Mouse (Mus musculus) kidney, embryonic 14.5 days (tissue): Measurements from ENCODE around the gene Ppat. TPM values are rescaled to one million over a fixed set of nuclear protein-coding genes. Genes with fewer than 3 reads are reported as not detected.
A peak's percentile ranks its signal among the peaks of the same experiment; 100 is the strongest.

ENCODE experiments used
- ATAC-seq: fragments of 200-750 bp; cut with Nextera tagmentation; 2 replicates; pipeline ENCODE4 v1.8.0; 2017; ENCODE audit warnings: moderate number of reproducible peaks, mild to moderate bottlenecking, moderate TSS enrichment, moderate library complexity; ENCODE audit not compliant: low FRiP score, low TSS enrichment
- H3K27ac ChIP-seq: fragments of 300-500 bp; sonication (generic); 2 replicates; pipeline ENCODE4 v1.5.1; 2014; ENCODE audit warnings: low read depth, mild to moderate bottlenecking, low read length, moderate library complexity, mixed read lengths
- H3K27me3 ChIP-seq: fragments of 300-500 bp; sonication (generic); 2 replicates; pipeline ENCODE4 v1.6.1; 2014; ENCODE audit warnings: mild to moderate bottlenecking, low read length; ENCODE audit not compliant: control insufficient read depth, insufficient read depth
- H3K36me3 ChIP-seq: fragments of 300-500 bp; sonication (generic); 2 replicates; pipeline ENCODE4 v1.6.1; 2014; ENCODE audit warnings: low read length, mixed read lengths; ENCODE audit not compliant: control insufficient read depth, insufficient read depth
- H3K4me1 ChIP-seq: fragments of 300-500 bp; sonication (generic); 2 replicates; pipeline ENCODE4 v1.6.1; 2014; ENCODE audit warnings: low read length, mixed read lengths; ENCODE audit not compliant: control insufficient read depth, insufficient read depth
- H3K4me2 ChIP-seq: fragments of 300-500 bp; sonication (generic); replicated peaks from 2 replicates; pipeline ENCODE4 v1.6.1; 2014; ENCODE audit warnings: low read depth, mild to moderate bottlenecking, low read length
- H3K4me3 ChIP-seq: fragments of 300-500 bp; sonication (generic); 2 replicates; pipeline ENCODE4 v1.5.1; 2014; ENCODE audit warnings: mild to moderate bottlenecking, low read length
- H3K9ac ChIP-seq: fragments of 300-500 bp; sonication (generic); 2 replicates; pipeline ENCODE4 v1.6.1; 2014; ENCODE audit warnings: low read depth, mild to moderate bottlenecking, low read length, moderate library complexity
- H3K9me3 ChIP-seq: fragments of 300-500 bp; sonication (generic); 2 replicates; pipeline ENCODE4 v1.6.1; 2016; ENCODE audit warnings: low read length; ENCODE audit not compliant: control insufficient read depth
- WGBS: fragments of 180-500 bp; shearing (Covaris S2); extraction: QIAGEN DNeasy Blood & Tissue Kit; methylation state at CpG from one replicate; pipeline ENCODE4 v1.1.7; 2014; 5-methylcytosine and 5-hydroxymethylcytosine counted together
- polyA plus RNA-seq: library from polyadenylated mRNA; unstranded; fragments of >200 nt; fragmentation: Nextera tagmentation; extraction: Ambion mirVana; gene quantifications from 2 replicates; pipeline ENCODE4 v1.2.1, GENCODE M21; 2014

The Ppat gene
- 34.9 and 51.7 TPM in 2 replicates for polyA plus RNA-seq

DNA sequence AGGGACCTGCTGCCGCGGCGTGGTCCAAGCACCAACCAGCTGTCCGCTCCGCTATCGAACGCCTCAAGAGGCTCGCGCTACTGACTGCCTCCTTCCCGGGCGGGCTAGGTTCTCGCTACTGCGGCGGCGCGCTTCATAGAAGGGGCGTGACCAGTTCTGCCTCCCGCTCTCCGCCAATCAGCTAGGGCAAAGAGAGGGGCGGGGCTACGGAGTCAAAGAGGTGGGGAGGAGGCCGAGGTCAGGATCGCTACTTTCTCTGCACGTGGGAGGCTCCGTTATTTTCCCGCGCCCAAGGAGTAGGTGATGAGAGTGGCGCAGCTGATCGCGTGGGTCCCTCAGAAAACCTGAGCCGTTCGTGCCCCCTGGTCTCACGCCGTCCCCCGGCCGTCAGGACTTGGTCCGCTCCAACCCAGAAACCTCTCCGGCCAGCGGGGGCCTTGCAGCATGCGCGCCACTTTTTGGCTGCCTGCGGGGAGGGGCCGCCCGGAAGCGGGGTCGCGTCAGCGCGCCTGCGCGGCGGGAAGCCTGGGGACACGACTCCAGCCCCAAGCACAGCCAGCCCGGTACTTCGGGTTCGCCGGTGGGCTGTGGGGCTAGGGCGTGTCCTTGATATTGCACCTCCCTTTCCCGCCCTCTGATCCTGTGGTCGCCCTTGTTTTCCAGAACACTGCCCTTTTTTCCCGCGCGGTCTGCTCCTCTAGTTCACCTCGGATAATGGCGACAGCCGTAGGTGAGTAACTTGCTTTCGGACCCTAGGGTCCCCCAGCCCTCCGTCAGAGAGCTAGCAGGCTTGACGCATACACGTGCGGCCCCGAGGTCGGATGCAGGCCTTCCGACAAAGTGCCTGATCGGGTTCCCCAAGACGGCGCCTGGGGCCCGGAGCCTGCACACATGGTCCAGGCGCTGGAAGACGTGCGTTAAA, at the start of gene Ppat, which contains the start of gene Paics:
Gene Ppat, minus strand, starts transcription at position 473 of the 922 bp plus-strand sequence.
Gene Paics, plus strand, starts transcription at position 202 of the 922 bp plus-strand sequence.
- peaks cover 14% of the 10 kb centered on the region; the same call in 1 of the 2 replicates for H3K36me3 ChIP-seq
- H3K27me3 ChIP-seq = no peaks in the 10 kb centered on the region
- ATAC-seq = peak; percentile 98
- under 1% methylated on average over 80 of the region's 81 CpGs for WGBS
- peak within 1 kb of the TSS; percentile 87 for H3K4me3 ChIP-seq
- H3K4me2 ChIP-seq = peak within 1 kb of the TSS; percentile 54
- H3K9me3 ChIP-seq = no peaks in the 10 kb centered on the region
- peak within 1 kb of the TSS; percentile 90 for H3K27ac ChIP-seq
- peaks cover 19% of the 10 kb centered on the region for H3K4me1 ChIP-seq
- H3K9ac ChIP-seq = peak within 1 kb of the TSS; percentile 85

GRCm38 (mm10) chr5:76998416-76998815, 47.0 kb upstream of the Ppat start:
- WGBS = 49% methylated on average over 5 of the region's 5 CpGs
- Histone ChIP-seq H3K4me2 (no peak overlapping the region), H3K27me3 (no peaks in the 10 kb centered on the region), H3K9ac (no peak overlapping the region), H3K9me3 (no peaks in the 10 kb centered on the region; the same call in 1 of the 2 replicates), H3K27ac (no peak overlapping the region), H3K4me3 (no peak overlapping the region), H3K36me3 (peaks cover 64% of the 10 kb centered on the region), H3K4me1 (no peaks in the 10 kb centered on the region)
- ATAC-seq = no peak

GRCm38 (mm10) chr5:76993174-76993814, 41.9 kb upstream of the Ppat start:
- Histone ChIP-seq H3K27ac (no peak overlapping the region), H3K4me3 (no peak overlapping the region), H3K27me3 (no peaks in the 10 kb centered on the region), H3K36me3 (peaks cover 87% of the 10 kb centered on the region), H3K4me2 (no peak overlapping the region), H3K4me1 (no peaks in the 10 kb centered on the region), H3K9me3 (no peaks in the 10 kb centered on the region), H3K9ac (no peak overlapping the region)
- 91% methylated on average over 5 of the region's 5 CpGs for WGBS
- no peak for ATAC-seq

DNA sequence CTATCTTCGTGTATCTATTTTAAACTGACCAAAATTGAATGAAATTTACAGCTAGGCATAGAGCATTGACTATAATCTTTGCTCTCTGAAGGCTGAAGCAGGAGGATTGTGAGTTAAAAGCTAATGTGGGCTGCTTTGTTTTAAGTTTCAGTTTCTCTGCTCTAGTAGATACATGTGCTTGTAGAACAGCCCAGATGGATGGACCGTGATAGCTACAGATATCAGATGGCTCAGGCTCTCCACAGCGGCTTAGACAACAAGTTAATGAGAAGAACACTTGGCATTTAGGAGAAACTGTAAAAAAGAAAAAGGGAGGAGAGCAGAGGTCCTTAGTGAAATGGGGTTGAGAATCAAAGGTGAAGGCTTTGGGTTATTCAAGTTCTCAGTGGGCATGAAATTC, 39.4 kb upstream of the Ppat start:
- H3K4me2 ChIP-seq = no peak overlapping the region
- H3K4me3 ChIP-seq = no peak overlapping the region
- H3K9me3 ChIP-seq = no peaks in the 10 kb centered on the region
- no peak for ATAC-seq
- H3K36me3 ChIP-seq = peaks cover 80% of the 10 kb centered on the region
- H3K27ac ChIP-seq = no peak overlapping the region
- no peaks in the 10 kb centered on the region for H3K4me1 ChIP-seq
- WGBS = 81% methylated on average over 3 of the region's 3 CpGs
- no peaks in the 10 kb centered on the region for H3K27me3 ChIP-seq
- no peak overlapping the region for H3K9ac ChIP-seq

DNA sequence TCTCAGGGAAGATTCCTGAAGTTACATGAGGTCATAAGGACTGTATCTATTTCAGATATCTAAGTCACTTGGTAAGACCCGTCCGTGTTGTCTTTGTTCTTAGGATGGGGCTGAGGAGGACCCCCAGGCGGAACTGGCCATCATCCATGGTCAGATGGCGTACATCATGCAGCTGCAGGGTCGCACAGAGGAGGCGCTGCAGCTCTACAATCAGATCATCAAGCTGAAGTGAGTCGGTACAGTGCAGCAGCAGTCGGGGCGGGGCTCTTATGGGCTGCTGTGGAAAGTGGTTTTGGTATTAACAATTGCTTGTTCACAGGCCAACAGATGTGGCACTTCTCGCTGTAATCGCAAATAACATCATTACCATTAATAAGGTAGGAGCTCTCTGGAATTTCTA, 32.6 kb upstream of the Ppat start:
- no peaks in the 10 kb centered on the region for H3K9me3 ChIP-seq
- WGBS = 96% methylated on average over 11 of the region's 11 CpGs
- no peak overlapping the region for H3K27ac ChIP-seq

GRCm38 (mm10) chr5:76975736-76976135, 24.4 kb upstream of the Ppat start:
- Histone ChIP-seq H3K36me3 (peaks cover 23% of the 10 kb centered on the region), H3K4me2 (peak overlapping the region; percentile 90), H3K4me1 (peaks cover 13% of the 10 kb centered on the region; the same call in 1 of the 2 replicates), H3K27me3 (no peaks in the 10 kb centered on the region), H3K9ac (peak overlapping the region; percentile 87; the same call in 1 of the 2 replicates), H3K4me3 (peak overlapping the region; percentile 90), H3K9me3 (no peaks in the 10 kb centered on the region), H3K27ac (no peak overlapping the region)
- no peak for ATAC-seq
- WGBS = 80% methylated on average over 8 of the region's 8 CpGs

More for the DNA sequence above, 32.6 kb upstream of the Ppat start:
- Histone ChIP-seq H3K4me3 (no peak overlapping the region), H3K27me3 (no peaks in the 10 kb centered on the region), H3K4me1 (no peaks in the 10 kb centered on the region), H3K36me3 (peaks cover 76% of the 10 kb centered on the region), H3K9ac (no peak overlapping the region), H3K4me2 (no peak overlapping the region)
- no peak for ATAC-seq

DNA sequence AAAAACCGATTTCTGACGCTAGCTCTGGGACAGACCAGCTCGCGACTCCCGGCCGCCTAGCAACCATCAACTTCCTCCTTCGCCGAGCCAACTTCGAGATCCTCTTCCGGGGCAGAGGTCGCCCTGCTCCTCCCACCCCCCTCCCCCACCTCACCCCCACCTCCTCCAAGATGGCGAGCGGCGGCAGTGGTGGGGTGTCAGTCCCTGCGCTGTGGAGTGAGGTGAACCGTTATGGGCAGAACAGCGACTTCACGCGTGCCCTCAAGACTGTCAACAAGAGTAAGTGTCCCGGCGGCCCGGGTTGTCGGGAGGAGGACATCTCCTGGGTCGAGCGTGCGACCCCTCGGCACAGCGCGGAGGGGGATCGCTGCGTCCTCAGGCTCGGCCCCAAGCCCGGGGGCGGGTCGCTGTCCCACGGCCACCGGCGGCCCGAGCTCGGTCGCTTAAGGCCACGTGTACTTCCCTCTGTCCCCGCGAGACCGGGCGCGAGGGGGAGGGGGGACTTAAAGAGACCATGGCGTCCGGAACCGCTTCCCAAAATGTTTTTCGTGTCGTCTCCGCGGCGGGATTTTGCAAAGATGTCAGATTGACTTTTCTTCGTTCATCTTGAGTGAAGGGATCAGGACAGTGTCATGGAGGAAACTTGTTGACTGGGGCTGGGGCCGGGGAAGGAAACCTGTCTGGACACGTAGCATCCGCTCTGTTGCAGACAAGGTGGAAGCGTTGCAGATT, 23.3 kb upstream of the Ppat start, which contains the start of gene Srp72:
Gene Srp72, plus strand, starts transcription at position 130 of the 732 bp plus-strand sequence.
- peak within 1 kb of the TSS; percentile 90 for H3K4me2 ChIP-seq
- peaks cover 19% of the 10 kb centered on the region for H3K36me3 ChIP-seq
- peak; percentile 95 for ATAC-seq
- H3K27me3 ChIP-seq = no peaks in the 10 kb centered on the region
- H3K9ac ChIP-seq = peak within 1 kb of the TSS; percentile 87
- H3K27ac ChIP-seq = peak within 1 kb of the TSS; percentile 80
- no peaks in the 10 kb centered on the region for H3K9me3 ChIP-seq
- peaks cover 13% of the 10 kb centered on the region; the same call in 1 of the 2 replicates for H3K4me1 ChIP-seq
- H3K4me3 ChIP-seq = peak within 1 kb of the TSS; percentile 90
- WGBS = under 1% methylated on average over 57 of the region's 60 CpGs

GRCm38 (mm10) chr5:76974207-76974553, 22.8 kb upstream of the Ppat start:
- Histone ChIP-seq H3K36me3 (peaks cover 19% of the 10 kb centered on the region), H3K9ac (peak overlapping the region; percentile 87), H3K9me3 (no peaks in the 10 kb centered on the region), H3K4me2 (peak overlapping the region; percentile 90), H3K27ac (no peak overlapping the region; the same call in 1 of the 2 replicates), H3K4me1 (peaks cover 13% of the 10 kb centered on the region; the same call in 1 of the 2 replicates), H3K27me3 (no peaks in the 10 kb centered on the region), H3K4me3 (peak overlapping the region; percentile 90)
- peak; percentile 22; the same call in 1 of the 2 replicates for ATAC-seq
- 5% methylated on average over 17 of the region's 17 CpGs for WGBS
